Mouse (Mus musculus) MEL (cell line): ENCODE results near the gene Haus2. TPM values are rescaled to one million over a fixed set of nuclear protein-coding genes. Genes with fewer than 3 reads are reported as not detected.

Experiments
- DNase-seq: peaks from one replicate; pipeline ENCODE4 v3.0.0; 2011; ENCODE audit warnings: low read depth, low spot score
- H3K27ac ChIP-seq: 2 replicates; pipeline ENCODE4 v1.5.1; 2012; ENCODE audit warnings: low read depth, mild to moderate bottlenecking, control low read depth, low read length, moderate library complexity; ENCODE audit not compliant: control insufficient read depth
- H3K27me3 ChIP-seq, 2 experiments: fragments of 150-350 bp in 1 of 2; sonication (generic) in 1 of 2; 2 replicates each; pipeline ENCODE4 v1.6.1; 2012; ENCODE audit warnings: low read length in 2 of 2, mild to moderate bottlenecking in 2 of 2, improper control_type of control experiment in 1 of 2, moderate library complexity in 1 of 2; ENCODE audit not compliant: insufficient read depth in 2 of 2, control insufficient read depth in 1 of 2
- H3K36me3 ChIP-seq, 2 experiments: 2 replicates each; pipeline ENCODE4 v1.6.1; 2012 to 2014; ENCODE audit warnings: low read length in 2 of 2, improper control_type of control experiment in 1 of 2, inconsistent platforms in 1 of 2, mild to moderate bottlenecking in 1 of 2; ENCODE audit not compliant: insufficient read depth in 2 of 2, control insufficient read depth in 1 of 2
- H3K4me1 ChIP-seq, 2 experiments: fragments of 150-350 bp in 1 of 2; sonication (generic) in 1 of 2; 2 replicates each; pipeline ENCODE4 v1.6.1; 2012; ENCODE audit warnings: low read length in 2 of 2, improper control_type of control experiment in 1 of 2, mild to moderate bottlenecking in 1 of 2; ENCODE audit not compliant: insufficient read depth in 2 of 2, control insufficient read depth in 1 of 2
- H3K4me3 ChIP-seq, 2 experiments: fragments of 150-350 bp in 1 of 2; sonication (generic) in 1 of 2; 2 replicates each; pipeline ENCODE4 v1.5.1; 2012; ENCODE audit warnings: low read depth in 2 of 2, low read length in 2 of 2, mild to moderate bottlenecking in 2 of 2, moderate library complexity in 2 of 2, control low read depth in 1 of 2, improper control_type of control experiment in 1 of 2; ENCODE audit not compliant: control insufficient read depth in 1 of 2, insufficient read depth in 1 of 2
- H3K79me2 ChIP-seq: 2 replicates; pipeline ENCODE4 v1.6.1; 2012; ENCODE audit warnings: mild to moderate bottlenecking, low read length, moderate library complexity; ENCODE audit not compliant: control insufficient read depth, poor library complexity, insufficient read depth
- H3K9ac ChIP-seq: 2 replicates; pipeline ENCODE4 v1.6.1; 2012; ENCODE audit warnings: low read depth, mild to moderate bottlenecking, control low read depth, low read length, moderate library complexity; ENCODE audit not compliant: control insufficient read depth, poor library complexity, severe bottlenecking
- H3K9me3 ChIP-seq: fragments of 150-350 bp; sonication (generic); replicated peaks from 2 replicates; pipeline ENCODE4 v1.6.1; 2012; ENCODE audit warnings: mild to moderate bottlenecking, low read length, improper control_type of control experiment, moderate library complexity; ENCODE audit not compliant: insufficient read depth
- BHLHE40 ChIP-seq: IDR thresholded peaks from 2 replicates; pipeline ENCODE4 v1.6.1; 2012; ENCODE audit warnings: low read depth, mild to moderate bottlenecking, inconsistent platforms, low read length, improper control_type of control experiment, borderline replicate concordance
- CHD1 ChIP-seq: IDR thresholded peaks from 2 replicates; pipeline ENCODE4 v1.6.1; 2012; ENCODE audit warnings: low read depth, mild to moderate bottlenecking, inconsistent platforms, low read length, improper control_type of control experiment
- CHD2 ChIP-seq: IDR thresholded peaks from 2 replicates; pipeline ENCODE4 v1.6.1; 2011; ENCODE audit warnings: low read length, improper control_type of control experiment
- CTCF ChIP-seq, 3 experiments: IDR thresholded peaks in 2 of 3; conservative IDR thresholded peaks in 1 of 3; 2 replicates each; pipeline ENCODE4 v1.5.1; 2011 to 2012; ENCODE audit warnings: low read length in 3 of 3, low read depth in 2 of 3, mild to moderate bottlenecking in 2 of 3, improper control_type of control experiment in 1 of 3, inconsistent platforms in 1 of 3, mixed read lengths in 1 of 3, moderate library complexity in 1 of 3; ENCODE audit not compliant: control insufficient read depth in 1 of 3, insufficient read depth in 1 of 3, poor library complexity in 1 of 3, severe bottlenecking in 1 of 3
- E2F4 ChIP-seq: IDR thresholded peaks from 2 replicates; pipeline ENCODE4 v1.6.1; 2011; ENCODE audit warnings: low read depth, low read length, improper control_type of control experiment, borderline replicate concordance
- ELF1 ChIP-seq: IDR thresholded peaks from 2 replicates; pipeline ENCODE4 v1.6.1; 2014; ENCODE audit warnings: low read depth, mild to moderate bottlenecking, inconsistent platforms, low read length, improper control_type of control experiment, moderate library complexity
- EP300 ChIP-seq, 2 experiments: IDR thresholded peaks; 2 replicates each; pipeline ENCODE4 v1.6.1; 2011; ENCODE audit warnings: improper control_type of control experiment in 2 of 2, low read length in 2 of 2, low read depth in 1 of 2, mild to moderate bottlenecking in 1 of 2
- ETS1 ChIP-seq: IDR thresholded peaks from 2 replicates; pipeline ENCODE4 v1.6.1; 2012; ENCODE audit warnings: low read depth, mild to moderate bottlenecking, inconsistent platforms, low read length, improper control_type of control experiment, moderate library complexity
- GABPA ChIP-seq: IDR thresholded peaks from 2 replicates; pipeline ENCODE4 v1.6.1; 2012; ENCODE audit warnings: low read depth, mild to moderate bottlenecking, inconsistent platforms, low read length, improper control_type of control experiment, moderate library complexity
- GATA1 ChIP-seq: IDR thresholded peaks from 2 replicates; pipeline ENCODE4 v1.6.1; 2011; ENCODE audit warnings: low read depth, low read length, improper control_type of control experiment
- HCFC1 ChIP-seq: IDR thresholded peaks from 2 replicates; pipeline ENCODE4 v1.6.1; 2012; ENCODE audit warnings: low read depth, mild to moderate bottlenecking, inconsistent platforms, low read length, improper control_type of control experiment, moderate library complexity
- JUND ChIP-seq: IDR thresholded peaks from 2 replicates; pipeline ENCODE4 v1.6.1; 2011; ENCODE audit warnings: low read depth, mild to moderate bottlenecking, improper control_type of control experiment, low read length
- KAT2A ChIP-seq: conservative IDR thresholded peaks from 2 replicates; pipeline ENCODE4 v1.6.1; 2012; ENCODE audit warnings: low read depth, low read length, improper control_type of control experiment, inconsistent platforms
- MAFK ChIP-seq: IDR thresholded peaks from 2 replicates; pipeline ENCODE4 v1.6.1; 2011; ENCODE audit warnings: low read depth, mild to moderate bottlenecking, low read length, improper control_type of control experiment, borderline replicate concordance
- MAX ChIP-seq: IDR thresholded peaks from 2 replicates; pipeline ENCODE4 v1.6.1; 2011; ENCODE audit warnings: low read length, improper control_type of control experiment
- MAZ ChIP-seq: IDR thresholded peaks from 2 replicates; pipeline ENCODE4 v1.6.1; 2012; ENCODE audit warnings: low read depth, mild to moderate bottlenecking, inconsistent platforms, low read length, improper control_type of control experiment
- MEF2A ChIP-seq: IDR thresholded peaks from 2 replicates; pipeline ENCODE4 v1.6.1; 2014; ENCODE audit warnings: low read depth, mild to moderate bottlenecking, inconsistent platforms, low read length, improper control_type of control experiment; ENCODE audit not compliant: poor library complexity, insufficient replicate concordance, severe bottlenecking; ENCODE audit errors: extremely low read depth
- MXI1 ChIP-seq: IDR thresholded peaks from 2 replicates; pipeline ENCODE4 v1.6.1; 2011; ENCODE audit warnings: mild to moderate bottlenecking, low read depth, low read length, improper control_type of control experiment
- MYB ChIP-seq: IDR thresholded peaks from 2 replicates; pipeline ENCODE4 v1.6.1; 2011; ENCODE audit warnings: mild to moderate bottlenecking, low read depth, low read length, improper control_type of control experiment
- MYC ChIP-seq: IDR thresholded peaks from 2 replicates; pipeline ENCODE4 v1.6.1; 2011; ENCODE audit warnings: low read depth, mild to moderate bottlenecking, low read length, improper control_type of control experiment, moderate library complexity
- NELFE ChIP-seq: IDR thresholded peaks from 2 replicates; pipeline ENCODE4 v1.6.1; 2011; ENCODE audit warnings: low read depth, low read length, improper control_type of control experiment
- NRF1 ChIP-seq: IDR thresholded peaks from 2 replicates; pipeline ENCODE4 v1.6.1; 2014; ENCODE audit warnings: low read depth, mild to moderate bottlenecking, inconsistent platforms, low read length, improper control_type of control experiment, moderate library complexity; ENCODE audit not compliant: poor library complexity, insufficient read depth, severe bottlenecking
- POLR2A ChIP-seq, 2 experiments: IDR thresholded peaks; 2 replicates each; pipeline ENCODE4 v1.6.1; 2011 to 2012; ENCODE audit warnings: low read length in 2 of 2, mild to moderate bottlenecking in 2 of 2, control low read depth in 1 of 2, improper control_type of control experiment in 1 of 2, low read depth in 1 of 2, moderate library complexity in 1 of 2; ENCODE audit not compliant: control insufficient read depth in 1 of 2, insufficient read depth in 1 of 2, poor library complexity in 1 of 2
- POLR2AphosphoS2 ChIP-seq: IDR thresholded peaks from 2 replicates; pipeline ENCODE4 v1.6.1; 2011; ENCODE audit warnings: low read length, improper control_type of control experiment
- POLR2AphosphoS5 ChIP-seq: IDR thresholded peaks from 2 replicates; pipeline ENCODE4 v1.6.1; 2012; ENCODE audit warnings: low read depth, borderline replicate concordance, mild to moderate bottlenecking, inconsistent platforms, low read length, moderate library complexity, mixed read lengths
- RAD21 ChIP-seq: IDR thresholded peaks from 2 replicates; pipeline ENCODE4 v1.6.1; 2011; ENCODE audit warnings: mild to moderate bottlenecking, low read depth, low read length, improper control_type of control experiment
- SIN3A ChIP-seq: IDR thresholded peaks from 2 replicates; pipeline ENCODE4 v1.6.1; 2012; ENCODE audit warnings: low read length, improper control_type of control experiment, inconsistent platforms
- SMC3 ChIP-seq: IDR thresholded peaks from 2 replicates; pipeline ENCODE4 v1.6.1; 2011; ENCODE audit warnings: low read depth, low read length, improper control_type of control experiment
- TAL1 ChIP-seq: IDR thresholded peaks from 2 replicates; pipeline ENCODE4 v1.6.1; 2012; ENCODE audit warnings: mild to moderate bottlenecking, inconsistent platforms, low read length, moderate library complexity, mixed read lengths
- TBP ChIP-seq: IDR thresholded peaks from 2 replicates; pipeline ENCODE4 v1.8.0; 2011; ENCODE audit warnings: low read depth, low read length, improper control_type of control experiment
- TCF12 ChIP-seq: IDR thresholded peaks from 2 replicates; pipeline ENCODE4 v1.6.1; 2014; ENCODE audit warnings: low read depth, mild to moderate bottlenecking, inconsistent platforms, low read length, improper control_type of control experiment, moderate library complexity
- UBTF ChIP-seq: IDR thresholded peaks from 2 replicates; pipeline ENCODE4 v1.6.1; 2012; ENCODE audit warnings: low read depth, mild to moderate bottlenecking, inconsistent platforms, low read length, improper control_type of control experiment, moderate library complexity, borderline replicate concordance; ENCODE audit not compliant: insufficient read depth
- USF1 ChIP-seq: IDR thresholded peaks from 2 replicates; pipeline ENCODE4 v1.6.1; 2014; ENCODE audit warnings: low read depth, mild to moderate bottlenecking, inconsistent platforms, low read length, improper control_type of control experiment, moderate library complexity
- USF2 ChIP-seq, 2 experiments: IDR thresholded peaks; 2 replicates each; pipeline ENCODE4 v1.6.1; 2011 to 2012; ENCODE audit warnings: improper control_type of control experiment in 2 of 2, low read length in 2 of 2, borderline replicate concordance in 1 of 2, inconsistent platforms in 1 of 2, low read depth in 1 of 2, mild to moderate bottlenecking in 1 of 2; ENCODE audit not compliant: insufficient read depth in 1 of 2
- ZKSCAN1 ChIP-seq: IDR thresholded peaks from 2 replicates; pipeline ENCODE4 v1.6.1; 2012; ENCODE audit warnings: low read depth, mild to moderate bottlenecking, inconsistent platforms, low read length, improper control_type of control experiment, moderate library complexity
- ZMIZ1 ChIP-seq: IDR thresholded peaks from 2 replicates; pipeline ENCODE4 v1.6.1; 2012; ENCODE audit warnings: low read depth, mild to moderate bottlenecking, inconsistent platforms, low read length, improper control_type of control experiment, moderate library complexity
- ZNF384 ChIP-seq: IDR thresholded peaks from 2 replicates; pipeline ENCODE4 v1.6.1; 2012; ENCODE audit warnings: low read depth, mild to moderate bottlenecking, inconsistent platforms, low read length, improper control_type of control experiment
- polyA plus RNA-seq, 2 experiments: library from polyadenylated mRNA; stranded (reverse) in 1 of 2; unstranded in 1 of 2; fragments of >175 nt in 1 of 2; fragments of >200 nt in 1 of 2; gene quantifications; 2 replicates each; pipeline versions ENCODE4 v1.2.1 to v1.2.4; 2012; ENCODE audit warnings: low replicate concordance in 2 of 2, low read depth in 1 of 2; ENCODE audit not compliant: insufficient read length in 2 of 2, insufficient read depth in 1 of 2, missing spikeins in 1 of 2
- total RNA-seq: library from RNA; depleted of rRNA; stranded (reverse); fragments of 300-350 nt; gene quantifications from 2 replicates; pipeline ENCODE4 v1.2.3, GENCODE M21; 2012

The Haus2 gene
- total and polyA plus RNA-seq, 3 experiments: 14.5 to 16.7 TPM; not detected in 1

GRCm38 (mm10) chr2:120656711-120657110 is 47.5 kb downstream of the Haus2 start:
- H3K4me3 ChIP-seq: no peak overlapping the region
- H3K36me3 ChIP-seq: peaks cover 0 to 48% of the 10 kb centered on the region in 2 experiments; a peak in 2 of 4 replicates
- no peaks in the 10 kb centered on the region for H3K27me3 ChIP-seq
- peak; percentile 81 for DNase-seq
- peaks cover 23 to 42% of the 10 kb centered on the region in 2 experiments for H3K4me1 ChIP-seq
- H3K9me3 ChIP-seq: no peaks in the 10 kb centered on the region
- H3K9ac ChIP-seq: no peak overlapping the region
- peak overlapping the region; percentile 65 for H3K27ac ChIP-seq
- H3K79me2 ChIP-seq: no peaks in the 10 kb centered on the region
- peak; percentile 82 to 91 for TF ChIP-seq EP300 (IDR thresholded peaks at IDR 0.05; ENCODE audit: low read depth in 1 of 2, low read length in 2 of 2)
- TF ChIP-seq TBP: no peak
- TF ChIP-seq MEF2A: 0 out of 2 replicates have a peak, but pooled peaks have one; percentile 10
- no peak for TF ChIP-seq JUND
- TF ChIP-seq SIN3A: peak; percentile 74
- no peak for TF ChIP-seq RAD21
- no peak for TF ChIP-seq POLR2AphosphoS5
- TF ChIP-seq MAFK: peak; percentile 70
- no peak for TF ChIP-seq CHD2
- TF ChIP-seq E2F4: no peak
- no peak for TF ChIP-seq UBTF
- TF ChIP-seq MYC: peak; percentile 62; the same call in 1 of the 2 replicates
- TF ChIP-seq BHLHE40: 0 out of 2 replicates have a peak, but pooled peaks have one; percentile 32
- no peak for TF ChIP-seq POLR2A (IDR thresholded peaks at IDR 0.05; ENCODE audit: control insufficient read depth in 1 of 2, insufficient read depth in 1 of 2, low read depth in 1 of 2, low read length in 2 of 2, poor library complexity in 1 of 2)
- TF ChIP-seq GATA1: peak; percentile 91
- TF ChIP-seq MAX: peak; percentile 55; the same call in 1 of the 2 replicates
- TF ChIP-seq GABPA: no peak
- no peak for TF ChIP-seq POLR2AphosphoS2
- no peak for TF ChIP-seq CHD1
- no peak for TF ChIP-seq NELFE
- TF ChIP-seq MYB: peak; percentile 43; the same call in 1 of the 2 replicates
- TF ChIP-seq TCF12: peak; percentile 93
- peak; percentile 26; the same call in 1 of the 2 replicates for TF ChIP-seq ZKSCAN1
- TF ChIP-seq ZNF384: peak; percentile 98
- peak; percentile 85 for TF ChIP-seq ETS1
- no peak for TF ChIP-seq KAT2A
- TF ChIP-seq HCFC1: no peak
- 0 out of 2 replicates have a peak, but pooled peaks have one; percentile 24 for TF ChIP-seq ELF1
- TF ChIP-seq SMC3: 0 out of 2 replicates have a peak, but pooled peaks have one; percentile 1
- peak; percentile 72 for TF ChIP-seq TAL1
- TF ChIP-seq USF2 (IDR thresholded peaks at IDR 0.05; ENCODE audit: borderline replicate concordance in 1 of 2, insufficient read depth in 1 of 2, low read depth in 1 of 2, low read length in 2 of 2): no peak
- no peak for TF ChIP-seq USF1
- no peak for TF ChIP-seq NRF1
- TF ChIP-seq MAZ: no peak
- no peak for TF ChIP-seq MXI1
- TF ChIP-seq CTCF (IDR thresholded peaks at IDR 0.05 in 2 of 3, conservative IDR thresholded peaks at IDR 0.05 in 1 of 3; ENCODE audit: control insufficient read depth in 1 of 3, insufficient read depth in 1 of 3, low read depth in 2 of 3, low read length in 3 of 3, poor library complexity in 1 of 3, severe bottlenecking in 1 of 3): no peak
- TF ChIP-seq ZMIZ1: no peak
